Mouse (Mus musculus): ENCODE data around the gene Slc27a5.

DNA sequence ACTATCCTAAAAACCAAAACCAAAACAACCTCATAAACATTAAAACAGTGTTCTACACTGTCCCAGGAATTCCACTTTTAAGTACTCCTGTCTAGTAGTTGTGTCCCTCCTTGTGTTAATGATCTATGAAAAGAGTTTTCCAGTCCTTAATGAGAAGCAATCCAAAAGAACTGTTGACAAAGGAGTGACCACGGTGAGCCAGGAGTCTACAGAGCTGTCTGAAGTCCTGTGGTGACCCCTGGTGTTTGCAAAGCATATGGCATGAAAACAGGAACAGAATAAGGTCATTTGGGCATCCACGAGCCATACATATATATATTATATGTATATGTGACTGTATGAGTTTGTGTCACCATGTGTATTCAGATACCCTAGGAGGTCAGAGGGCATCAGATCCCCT, 48.1 kb upstream of the Slc27a5 start:
- peak; percentile 75 for TF ChIP-seq CTCF (IDR thresholded peaks at IDR 0.05; ENCODE audit: insufficient read depth, low read length)
- TF ChIP-seq POLR2A (IDR thresholded peaks at IDR 0.05; ENCODE audit: borderline replicate concordance, extremely low read depth, low read depth, low read length), result no peak

Data from lung, adult 2 months (tissue).